In genomic region chr1:163406203-163406602, GRCm38 (mm10) we compare ENCODE assay signal across 27 mouse cellular contexts.
"Had no signal": no experiment of that assay in that cellular context is flagged by ENCODE, and none has a peak within 500 bp of the region (broad histone marks: within the 10 kb centered on the region; RNA-seq: fewer than 3 reads in every experiment).

No protein-coding gene starts in this region.

- DNase-seq: cerebellum, adult 9-10 months; cerebellum, adult 9-11 months; cerebellum, postnatal 10 days; cerebellum, postnatal 14 days; cerebellum, postnatal 25 days; cerebellum, postnatal 36 days; embryo, embryonic 11 days; forebrain, postnatal 0 days; gastrocnemius, adult 2 months; gastrocnemius, postnatal 10 days; gastrocnemius, postnatal 14 days; gastrocnemius, postnatal 25 days; gastrocnemius, postnatal 36 days; heart, adult 11 months; heart, adult 18-20 months; heart, adult 2 months had no signal

- H3K36me3 ChIP-seq: embryonic facial prominence, embryonic 10.5 days; embryonic facial prominence, embryonic 12.5 days; embryonic facial prominence, embryonic 13.5 days; embryonic facial prominence, embryonic 15.5 days; forebrain, embryonic 10.5 days; forebrain, embryonic 12.5 days; forebrain, embryonic 15.5 days had no signal

- H3K27ac ChIP-seq: embryonic facial prominence, embryonic 10.5 days; embryonic facial prominence, embryonic 12.5 days; embryonic facial prominence, embryonic 13.5 days; embryonic facial prominence, embryonic 15.5 days; forebrain, embryonic 10.5 days; forebrain, embryonic 12.5 days; forebrain, embryonic 13.5 days; forebrain, embryonic 15.5 days; gastrocnemius, adult 2 months; heart, adult 2 months had no signal

- H3K4me2 ChIP-seq: embryonic facial prominence, embryonic 12.5 days; embryonic facial prominence, embryonic 13.5 days; embryonic facial prominence, embryonic 15.5 days; forebrain, embryonic 12.5 days; forebrain, embryonic 13.5 days; forebrain, embryonic 15.5 days had no signal

- H3K4me3 ChIP-seq: embryonic facial prominence, embryonic 10.5 days; embryonic facial prominence, embryonic 12.5 days; embryonic facial prominence, embryonic 13.5 days; embryonic facial prominence, embryonic 15.5 days; erythroblast, embryonic 14.5 days; forebrain, embryonic 10.5 days; forebrain, embryonic 12.5 days; forebrain, embryonic 13.5 days; forebrain, embryonic 15.5 days; gastrocnemius, adult 2 months; heart, adult 2 months had no signal

- ATAC-seq: forebrain, embryonic 13.5 days; forebrain, embryonic 14.5 days; forebrain, embryonic 15.5 days; forebrain, embryonic 16.5 days; forebrain, postnatal 0 days had no signal

- H3K9ac ChIP-seq: embryonic facial prominence, embryonic 12.5 days; embryonic facial prominence, embryonic 13.5 days; embryonic facial prominence, embryonic 15.5 days; forebrain, embryonic 12.5 days; forebrain, embryonic 13.5 days; forebrain, embryonic 15.5 days; forebrain, postnatal 0 days had no signal

- H3K9me3 ChIP-seq: embryonic facial prominence, embryonic 10.5 days; embryonic facial prominence, embryonic 12.5 days; embryonic facial prominence, embryonic 13.5 days; embryonic facial prominence, embryonic 15.5 days; forebrain, embryonic 10.5 days; forebrain, embryonic 12.5 days; forebrain, embryonic 13.5 days; forebrain, embryonic 15.5 days had no signal

- H3K27me3 ChIP-seq: embryonic facial prominence, embryonic 12.5 days; embryonic facial prominence, embryonic 13.5 days; embryonic facial prominence, embryonic 15.5 days; forebrain, embryonic 12.5 days; forebrain, embryonic 15.5 days had no signal
